Mouse (Mus musculus): ENCODE measurements at regions not wholly inside any gene's neighbourhood (a gene's known extent, or its start where the extent isn't known, plus 50 kb on each side); places are given as distances from the start of the nearest gene placed in this dataset.
A peak's percentile ranks its signal among the peaks of the same experiment; 100 is the strongest.

DNA sequence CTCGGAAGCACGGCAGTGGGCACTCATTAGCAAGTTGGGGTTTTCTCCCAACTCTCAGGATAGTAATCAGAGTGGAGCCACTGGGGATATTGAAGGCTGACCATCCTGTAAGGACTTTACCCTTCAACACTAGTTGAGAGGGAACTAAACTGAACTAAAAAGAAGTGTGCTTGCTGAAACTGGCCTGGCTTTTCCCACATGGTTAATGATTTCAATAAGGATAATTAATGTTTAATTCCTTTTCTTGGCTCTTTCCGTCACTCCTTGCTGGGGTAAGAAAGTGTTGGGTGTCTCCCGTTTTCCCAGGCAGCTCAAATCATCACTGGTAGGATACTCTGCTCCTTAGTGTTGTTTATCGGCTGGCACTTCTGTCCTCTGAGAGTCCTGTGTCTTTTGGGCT lies 290.3 kb upstream of the Rnaseh2b start:
- Histone ChIP-seq H3K27ac (replicated peaks) (peak overlapping the region; percentile 46), H3K9me3 (no peaks in the 10 kb centered on the region), H3K27me3 (no peaks in the 10 kb centered on the region), H3K36me3 (no peaks in the 10 kb centered on the region), H3K4me3 (no peak overlapping the region), H3K4me2 (replicated peaks) (no peak overlapping the region), H3K4me1 (peaks cover 23% of the 10 kb centered on the region), H3K9ac (replicated peaks) (no peak overlapping the region)
- ATAC-seq (replicated peaks) = no peak
- WGBS = 29% methylated on average over 5 of the region's 5 CpGs

DNA sequence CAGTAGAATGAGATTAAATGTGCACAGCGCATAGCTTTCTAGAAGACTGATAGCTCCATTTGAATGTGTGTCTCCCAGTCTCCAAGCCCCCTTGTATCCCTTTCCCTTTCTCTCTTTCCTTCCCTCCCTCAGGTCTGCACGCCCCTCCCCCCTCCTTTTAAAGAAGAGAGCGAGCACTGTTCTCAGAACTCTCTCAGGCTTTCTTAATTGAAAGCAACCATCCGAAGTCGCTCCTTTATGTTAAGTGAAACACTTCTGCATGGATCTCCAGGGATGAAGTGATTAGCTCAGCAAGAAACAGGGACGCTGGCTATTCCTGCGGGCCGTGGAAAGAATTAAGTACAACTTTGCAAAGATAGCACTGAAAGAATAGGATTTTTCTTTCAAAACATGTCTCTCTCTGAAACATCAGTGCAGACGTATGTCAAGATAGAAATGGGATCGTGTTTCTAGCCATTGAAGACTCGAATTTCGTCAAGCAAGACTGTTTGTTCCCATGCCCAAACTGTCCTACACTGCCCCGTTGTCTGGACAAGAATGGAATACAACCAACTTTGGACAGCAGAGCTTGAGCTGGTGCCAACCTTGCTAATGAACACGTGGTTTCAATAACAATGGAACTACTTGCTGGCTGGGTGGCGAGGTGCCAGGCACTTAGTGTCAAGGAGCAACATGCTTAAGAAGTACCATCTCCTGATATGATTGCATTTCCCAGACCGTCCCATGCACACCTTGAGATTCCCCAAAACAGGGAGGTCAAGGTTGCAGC lies 289.2 kb upstream of the Rnaseh2b start:
- no peaks in the 10 kb centered on the region for H3K9me3 ChIP-seq
- H3K27ac ChIP-seq (replicated peaks) = peak overlapping the region; percentile 46
- H3K4me1 ChIP-seq = peaks cover 23% of the 10 kb centered on the region
- no peak overlapping the region for H3K4me3 ChIP-seq
- H3K9ac ChIP-seq (replicated peaks) = no peak overlapping the region; the same call in 1 of the 2 replicates
- no peaks in the 10 kb centered on the region for H3K36me3 ChIP-seq
- whole genome bisulfite sequencing = 7% methylated on average over 16 of the region's 16 CpGs
- peak; percentile 80 for ATAC-seq (replicated peaks)
- peak overlapping the region; percentile 22 for H3K4me2 ChIP-seq (replicated peaks)
- H3K27me3 ChIP-seq = no peaks in the 10 kb centered on the region

DNA sequence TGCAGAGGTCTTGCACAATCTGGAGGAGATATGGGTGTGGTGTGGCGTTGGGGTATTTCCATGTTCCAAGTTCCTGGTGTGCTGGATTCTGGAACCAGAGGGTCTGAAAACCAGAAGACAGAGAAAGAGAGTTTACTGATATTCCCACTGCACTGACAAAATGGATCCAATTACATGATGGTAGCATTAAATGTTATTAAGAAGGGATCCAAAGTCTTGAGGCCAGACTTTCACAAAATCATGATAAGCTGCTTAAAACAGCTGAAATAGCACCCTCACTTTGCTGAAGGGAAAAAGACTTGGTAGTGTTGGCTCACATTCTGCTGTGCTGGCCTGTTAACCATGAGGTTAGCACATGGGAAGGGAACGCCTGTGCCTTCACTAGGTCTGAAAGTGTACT lies 288.6 kb upstream of the Rnaseh2b start:
- no peaks in the 10 kb centered on the region for H3K36me3 ChIP-seq
- H3K9ac ChIP-seq (replicated peaks) = no peak overlapping the region
- no peak for ATAC-seq (replicated peaks)
- no peaks in the 10 kb centered on the region for H3K27me3 ChIP-seq
- no peaks in the 10 kb centered on the region for H3K9me3 ChIP-seq
- WGBS = 64% methylated on average over 2 of the region's 2 CpGs
- H3K4me1 ChIP-seq = peaks cover 23% of the 10 kb centered on the region
- H3K4me3 ChIP-seq = no peak overlapping the region
- no peak overlapping the region for H3K4me2 ChIP-seq (replicated peaks)
- H3K27ac ChIP-seq (replicated peaks) = peak overlapping the region; percentile 46

DNA sequence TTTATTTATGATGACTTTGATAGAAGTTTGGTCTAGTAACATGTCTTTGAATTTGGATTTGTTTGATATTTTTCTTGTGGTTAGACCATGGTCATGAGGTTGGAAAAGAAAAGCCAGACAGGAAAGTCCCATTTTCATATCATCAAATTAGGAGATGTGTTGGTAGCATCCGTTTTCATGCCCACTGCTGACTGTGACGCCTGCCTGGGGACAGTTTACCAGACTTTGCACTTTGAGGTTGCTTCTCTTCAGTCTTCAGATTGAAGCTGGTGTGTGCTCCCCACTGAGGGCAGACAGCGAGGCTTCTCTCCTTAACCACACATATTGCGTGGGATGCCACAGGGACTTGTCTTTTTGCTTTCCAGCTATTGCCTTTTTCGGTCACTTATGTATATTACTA lies 283.7 kb upstream of the Rnaseh2b start:
- Histone ChIP-seq H3K4me1 (peaks cover under 1% of the 10 kb centered on the region), H3K4me3 (no peak overlapping the region), H3K9ac (replicated peaks) (no peak overlapping the region), H3K4me2 (replicated peaks) (no peak overlapping the region), H3K36me3 (no peaks in the 10 kb centered on the region), H3K27ac (replicated peaks) (no peak overlapping the region), H3K27me3 (no peaks in the 10 kb centered on the region), H3K9me3 (no peaks in the 10 kb centered on the region)
- no peak for ATAC-seq (replicated peaks)
- WGBS = 97% methylated on average over 5 of the region's 5 CpGs

DNA sequence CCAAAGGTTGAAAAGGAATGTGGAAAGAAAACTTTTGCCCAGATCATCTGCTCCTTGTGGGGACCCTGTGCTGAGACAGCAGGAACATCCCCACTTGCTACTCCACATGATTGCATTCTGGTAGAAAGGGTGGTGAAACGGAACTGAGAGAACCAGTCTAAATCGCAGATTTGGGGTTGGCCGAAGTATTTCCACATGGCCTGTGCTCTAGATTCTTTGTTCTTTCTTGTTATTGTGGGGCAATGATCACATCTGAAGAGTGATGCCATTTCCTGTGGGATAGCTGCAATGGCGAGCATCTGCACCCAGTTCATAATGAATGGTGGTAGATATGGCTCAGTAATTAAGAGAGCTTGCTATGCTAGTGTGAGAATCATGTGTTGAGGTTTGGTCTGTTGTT lies 273.6 kb upstream of the Rnaseh2b start:
- H3K4me3 ChIP-seq = no peak overlapping the region
- no peaks in the 10 kb centered on the region for H3K27me3 ChIP-seq
- H3K27ac ChIP-seq (replicated peaks) = no peak overlapping the region
- no peaks in the 10 kb centered on the region for H3K9me3 ChIP-seq
- H3K4me1 ChIP-seq = no peaks in the 10 kb centered on the region
- no peak for ATAC-seq (replicated peaks)
- H3K36me3 ChIP-seq = no peaks in the 10 kb centered on the region
- no peak overlapping the region for H3K4me2 ChIP-seq (replicated peaks)
- 93% methylated on average over 4 of the region's 4 CpGs for WGBS
- H3K9ac ChIP-seq (replicated peaks) = no peak overlapping the region

DNA sequence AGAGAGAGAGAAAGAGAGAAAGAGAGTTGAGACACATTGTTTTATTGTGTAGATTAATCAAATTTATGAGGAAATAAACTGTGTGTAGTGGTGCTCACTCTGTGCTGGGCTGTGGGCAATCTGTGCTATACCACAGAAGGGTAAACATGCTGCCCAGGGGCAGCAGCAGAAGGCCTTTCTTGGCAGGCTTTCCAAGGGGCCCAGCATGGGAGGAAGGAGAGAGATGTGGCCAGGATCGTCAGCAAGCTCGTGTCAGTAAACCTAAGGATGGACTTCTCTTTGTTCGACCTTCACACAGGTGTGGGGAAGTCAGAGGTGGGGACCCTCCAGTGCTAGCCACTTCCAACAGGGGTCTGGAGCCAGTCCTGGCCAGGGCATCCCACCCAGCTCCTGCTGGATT lies 271.4 kb upstream of the Rnaseh2b start:
- no peaks in the 10 kb centered on the region for H3K27me3 ChIP-seq
- no peak overlapping the region for H3K4me3 ChIP-seq
- H3K4me1 ChIP-seq = no peaks in the 10 kb centered on the region
- no peak for ATAC-seq (replicated peaks)
- H3K4me2 ChIP-seq (replicated peaks) = no peak overlapping the region
- WGBS = 68% methylated on average over 3 of the region's 3 CpGs
- H3K9me3 ChIP-seq = no peaks in the 10 kb centered on the region
- H3K27ac ChIP-seq (replicated peaks) = no peak overlapping the region
- no peaks in the 10 kb centered on the region for H3K36me3 ChIP-seq
- no peak overlapping the region for H3K9ac ChIP-seq (replicated peaks)

DNA sequence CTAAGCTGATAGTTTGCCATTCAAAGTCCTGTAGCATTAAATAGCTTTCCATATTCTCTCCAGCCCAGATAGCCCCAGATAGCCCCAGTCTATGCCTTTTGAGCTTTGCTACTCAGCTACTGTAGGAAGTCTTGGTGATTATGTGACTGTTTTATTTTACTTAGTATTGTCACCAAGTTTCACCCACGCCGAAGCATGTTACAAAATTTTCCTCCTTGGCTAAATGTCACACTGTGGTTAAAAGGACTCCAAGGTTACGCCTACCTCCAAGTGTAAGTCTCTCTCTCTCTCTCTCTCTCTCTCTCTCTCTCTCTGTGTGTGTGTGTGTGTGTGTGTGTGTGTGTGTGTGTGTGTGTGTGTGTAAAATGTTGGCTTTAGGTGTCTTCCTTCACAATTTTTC lies 270.2 kb upstream of the Rnaseh2b start:
- H3K4me2 ChIP-seq (replicated peaks) = no peak overlapping the region
- H3K36me3 ChIP-seq = no peaks in the 10 kb centered on the region
- no peaks in the 10 kb centered on the region for H3K4me1 ChIP-seq
- no peak for ATAC-seq (replicated peaks)
- H3K9me3 ChIP-seq = no peaks in the 10 kb centered on the region
- no peaks in the 10 kb centered on the region for H3K27me3 ChIP-seq
- no peak overlapping the region for H3K4me3 ChIP-seq
- WGBS = 94% methylated on average over 3 of the region's 3 CpGs
- no peak overlapping the region for H3K9ac ChIP-seq (replicated peaks)
- no peak overlapping the region for H3K27ac ChIP-seq (replicated peaks)

DNA sequence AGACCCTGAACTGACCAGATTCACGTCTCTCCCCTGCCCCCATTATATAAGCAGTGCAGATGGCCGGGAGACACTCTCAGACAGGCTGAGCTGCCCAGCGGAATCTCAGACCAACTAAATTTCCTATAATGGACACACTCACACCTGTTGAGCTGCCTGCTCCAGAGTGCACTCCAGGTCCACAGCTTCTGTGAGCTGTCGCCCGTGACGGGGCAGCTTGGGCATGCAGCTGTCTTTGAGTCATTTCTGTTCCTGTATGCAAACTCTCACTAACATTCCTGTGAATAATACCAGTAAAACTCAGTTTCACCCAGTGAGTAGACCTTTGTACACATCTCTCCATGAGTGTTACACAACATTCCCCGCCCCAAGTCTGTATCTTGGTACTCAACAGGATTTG lies 269.4 kb upstream of the Rnaseh2b start:
- no peaks in the 10 kb centered on the region for H3K9me3 ChIP-seq
- H3K36me3 ChIP-seq = no peaks in the 10 kb centered on the region
- H3K4me1 ChIP-seq = no peaks in the 10 kb centered on the region
- no peak overlapping the region for H3K27ac ChIP-seq (replicated peaks)
- H3K4me3 ChIP-seq = no peak overlapping the region
- 81% methylated on average over 7 of the region's 7 CpGs for WGBS
- H3K4me2 ChIP-seq (replicated peaks) = no peak overlapping the region
- H3K27me3 ChIP-seq = no peaks in the 10 kb centered on the region
- H3K9ac ChIP-seq (replicated peaks) = no peak overlapping the region
- no peak for ATAC-seq (replicated peaks)

DNA sequence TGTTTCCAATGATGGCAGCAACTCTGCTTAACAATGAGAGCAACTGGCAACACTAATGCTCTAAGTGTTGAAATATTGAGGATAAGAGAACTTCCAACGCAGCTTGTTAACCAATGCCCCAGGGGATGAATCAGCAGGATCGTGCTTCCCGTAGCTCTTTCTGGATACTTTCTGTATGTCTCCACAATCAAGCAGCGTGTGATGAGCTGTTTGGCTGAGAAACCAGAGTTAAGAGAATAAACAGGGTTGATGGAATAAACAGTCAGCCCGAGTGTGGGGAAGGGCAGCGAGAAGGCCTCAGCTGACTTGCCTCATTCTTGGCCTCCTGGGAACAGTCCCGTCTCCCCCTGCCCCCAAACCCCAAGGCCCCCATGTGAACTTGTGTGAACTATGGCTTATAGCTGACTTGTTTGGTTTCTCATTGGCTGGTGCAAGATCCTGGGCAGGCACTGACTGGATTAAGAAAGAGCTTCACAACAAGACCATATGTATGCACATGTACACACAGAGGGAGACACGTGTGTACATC lies 264.6 kb upstream of the Rnaseh2b start:
- WGBS = 86% methylated on average over 8 of the region's 8 CpGs

DNA sequence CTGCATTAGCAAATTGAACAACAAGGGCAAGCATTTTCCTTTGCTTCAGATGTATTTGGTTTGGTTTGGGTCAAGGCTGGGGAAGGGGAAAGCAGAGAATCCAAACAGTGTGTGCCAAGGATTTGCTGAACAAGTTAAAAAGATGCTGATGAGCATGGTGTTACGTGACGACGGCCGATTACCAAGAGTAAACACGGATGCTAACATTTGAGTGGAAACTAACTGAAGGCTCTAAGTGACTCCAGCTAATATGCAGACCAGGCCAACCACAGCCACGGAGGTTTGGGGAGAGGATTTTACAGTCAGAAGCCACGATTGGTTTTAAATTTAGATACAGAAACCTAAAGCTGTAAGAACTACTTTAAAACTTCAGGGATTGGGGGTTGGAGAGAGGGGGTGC lies 262.3 kb upstream of the Rnaseh2b start:
- no peak for ATAC-seq (replicated peaks)
- Histone ChIP-seq H3K4me2 (replicated peaks) (no peak overlapping the region), H3K4me3 (no peak overlapping the region), H3K36me3 (no peaks in the 10 kb centered on the region), H3K9me3 (no peaks in the 10 kb centered on the region), H3K27me3 (no peaks in the 10 kb centered on the region), H3K9ac (replicated peaks) (no peak overlapping the region), H3K4me1 (peaks cover 6% of the 10 kb centered on the region; the same call in 1 of the 2 replicates), H3K27ac (replicated peaks) (no peak overlapping the region)
- WGBS = 67% methylated on average over 7 of the region's 7 CpGs

More for the DNA sequence above, 264.6 kb upstream of the Rnaseh2b start:
- no peaks in the 10 kb centered on the region for H3K36me3 ChIP-seq
- H3K4me2 ChIP-seq (replicated peaks) = no peak overlapping the region
- no peak overlapping the region for H3K9ac ChIP-seq (replicated peaks)
- no peak overlapping the region for H3K27ac ChIP-seq (replicated peaks)
- no peaks in the 10 kb centered on the region for H3K27me3 ChIP-seq
- no peak overlapping the region for H3K4me3 ChIP-seq
- ATAC-seq (replicated peaks) = no peak
- no peaks in the 10 kb centered on the region for H3K9me3 ChIP-seq
- no peaks in the 10 kb centered on the region for H3K4me1 ChIP-seq

DNA sequence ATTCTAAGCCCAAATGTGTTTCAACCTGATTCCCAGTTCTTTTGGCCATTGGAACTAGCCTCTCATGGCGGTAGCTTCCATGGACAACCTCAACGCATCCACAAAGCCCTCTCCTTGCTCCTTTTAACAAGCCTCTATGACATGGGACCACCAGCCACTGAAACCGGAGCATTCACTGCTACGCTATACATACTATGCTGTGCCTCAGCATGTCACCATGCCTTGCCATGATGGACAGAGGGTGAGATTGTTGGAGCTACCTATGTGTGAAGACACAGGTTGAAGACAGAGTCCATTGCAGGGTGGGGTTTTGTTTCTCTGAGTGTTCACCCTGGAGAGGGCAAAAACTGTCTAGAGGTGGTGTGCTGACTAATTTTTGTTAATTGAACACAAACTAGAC lies 258.7 kb upstream of the Rnaseh2b start:
- no peak overlapping the region for H3K4me2 ChIP-seq (replicated peaks)
- H3K4me3 ChIP-seq = no peak overlapping the region
- WGBS = 97% methylated on average over 4 of the region's 4 CpGs
- H3K4me1 ChIP-seq = peaks cover 11% of the 10 kb centered on the region
- H3K27ac ChIP-seq (replicated peaks) = no peak overlapping the region
- no peak overlapping the region for H3K9ac ChIP-seq (replicated peaks)
- H3K36me3 ChIP-seq = no peaks in the 10 kb centered on the region
- no peaks in the 10 kb centered on the region for H3K27me3 ChIP-seq
- ATAC-seq (replicated peaks) = no peak
- H3K9me3 ChIP-seq = no peaks in the 10 kb centered on the region

DNA sequence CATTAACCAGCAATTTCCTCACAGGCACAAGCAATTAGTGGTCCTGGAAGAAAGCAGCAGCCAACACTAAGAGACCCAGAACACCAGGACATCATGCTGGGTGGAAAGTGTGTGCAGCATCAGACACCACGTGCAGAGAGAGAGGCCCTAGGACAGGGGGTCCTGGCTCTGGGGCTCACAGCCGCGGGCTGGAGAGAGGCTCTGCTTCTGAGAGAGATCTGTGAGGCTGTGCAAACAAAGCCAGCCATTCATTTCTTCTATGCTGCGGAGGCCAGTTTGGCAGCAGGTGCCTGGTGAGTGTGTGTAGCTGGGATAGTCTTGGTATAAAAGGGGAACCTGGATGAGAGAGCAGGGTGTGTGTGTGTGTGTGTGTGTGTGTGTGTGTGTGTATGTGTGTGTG lies 257.7 kb upstream of the Rnaseh2b start:
- ATAC-seq (replicated peaks) = peak; percentile 83
- Histone ChIP-seq H3K4me2 (replicated peaks) (no peak overlapping the region), H3K9me3 (no peaks in the 10 kb centered on the region)

DNA sequence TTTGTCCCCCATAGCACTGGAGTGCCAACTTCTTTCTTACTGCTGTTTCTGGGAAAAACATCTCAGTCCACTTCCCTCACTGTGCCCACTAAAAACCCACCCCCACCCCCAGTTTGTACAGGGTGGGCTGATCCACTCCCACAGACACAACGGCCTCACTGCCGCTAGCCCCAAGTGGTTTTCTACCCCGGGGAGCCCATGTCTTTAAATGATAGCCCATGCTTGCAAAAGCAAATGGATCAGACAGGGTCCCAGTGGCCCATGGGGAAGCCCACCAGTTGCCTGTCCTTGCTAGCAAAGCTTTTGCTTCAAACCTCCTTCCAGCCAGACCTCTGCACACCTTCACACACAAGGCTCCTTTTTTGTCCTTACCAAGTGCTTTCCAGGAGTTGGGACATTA lies 257.0 kb upstream of the Rnaseh2b start:
- no peaks in the 10 kb centered on the region for H3K27me3 ChIP-seq
- no peaks in the 10 kb centered on the region for H3K36me3 ChIP-seq
- ATAC-seq (replicated peaks) = no peak
- no peaks in the 10 kb centered on the region for H3K9me3 ChIP-seq
- 73% methylated on average over 3 of the region's 3 CpGs for WGBS
- peak overlapping the region; percentile 46; the same call in 1 of the 2 replicates for H3K27ac ChIP-seq (replicated peaks)
- peaks cover 11% of the 10 kb centered on the region for H3K4me1 ChIP-seq
- no peak overlapping the region for H3K4me3 ChIP-seq
- no peak overlapping the region for H3K9ac ChIP-seq (replicated peaks)
- no peak overlapping the region for H3K4me2 ChIP-seq (replicated peaks)

More for the DNA sequence above, 257.7 kb upstream of the Rnaseh2b start:
- Histone ChIP-seq H3K9ac (replicated peaks) (no peak overlapping the region), H3K4me3 (no peak overlapping the region), H3K27ac (replicated peaks) (peak overlapping the region; percentile 13), H3K27me3 (no peaks in the 10 kb centered on the region), H3K36me3 (no peaks in the 10 kb centered on the region), H3K4me1 (peaks cover 11% of the 10 kb centered on the region)
- WGBS = 1% methylated on average over 4 of the region's 4 CpGs
